ENCODE assay signal across 8 mouse cellular contexts in genomic region chr14:73776066-73776465, GRCm38 (mm10).
A peak's percentile ranks its signal among the peaks of the same experiment; 100 is the strongest.
DNase-seq lines count a peak whose midpoint lies in the region; ATAC-seq and TF ChIP-seq lines count a peak whose summit lies in the region.

No protein-coding gene starts in this region.

- H3K27me3 ChIP-seq in midbrain, embryonic 10.5 days (ENCODE audit: low read depth, poor library complexity, severe bottlenecking): no peaks in the 10 kb centered on the region
- no peaks in the 10 kb centered on the region for H3K27me3 ChIP-seq in splenic B cell, adult 2 months (ENCODE audit: control insufficient read depth, insufficient read depth, low read length, poor library complexity, severe bottlenecking)

- no peaks in the 10 kb centered on the region for H3K9me3 ChIP-seq in midbrain, embryonic 10.5 days (replicated peaks)

- no peaks in the 10 kb centered on the region for H3K36me3 ChIP-seq in midbrain, embryonic 10.5 days
- no peaks in the 10 kb centered on the region for H3K36me3 ChIP-seq in splenic B cell, adult 2 months (ENCODE audit: control insufficient read depth, insufficient read depth, low read length, poor library complexity, severe bottlenecking)

- WGBS in midbrain, embryonic 10.5 days: 7% methylated on average over 1 of the region's 1 CpGs

- no peak overlapping the region for H3K4me3 ChIP-seq in gastrocnemius, adult 2 months
- H3K4me3 ChIP-seq in midbrain, embryonic 10.5 days: no peak overlapping the region

- no peak overlapping the region for H3K27ac ChIP-seq in gastrocnemius, adult 2 months
- H3K27ac ChIP-seq in midbrain, embryonic 10.5 days (replicated peaks): no peak overlapping the region

- peak; percentile 17 for DNase-seq in gastrocnemius, adult 2 months
- no peak for DNase-seq in gastrocnemius, adult 8-10 months (ENCODE audit: low spot score in 2 of 2)
- peak; percentile 48 for DNase-seq in ZHBTc4 (ENCODE audit: low read depth, low spot score)
- DNase-seq in heart, postnatal 36 days: peak; percentile 18 to 34
- DNase-seq in layer of hippocampus, adult 9-11 months: peak; percentile 36
- peak; percentile 37 for DNase-seq in midbrain, embryonic 10.5 days (ENCODE audit: low spot score)
- DNase-seq in splenic B cell, adult 2 months (ENCODE audit: low read depth, low spot score): peak; percentile 49

- intact Hi-C loops in gastrocnemius, adult 2 months (cut with DNase I): loop anchor here (10.0 kb wide), 1 partner anchor 929 kb away; no protein-coding TSS in a partner anchor
- intact Hi-C loops in heart, postnatal 36 days (cut with DNase I): loop anchor here (2.0 to 5.0 kb wide), 3 partner anchors 826 to 933 kb away; partner anchors contain the start of gene Htr2a

- ATAC-seq in common myeloid progenitor, adult 5-6 weeks (replicated peaks; ENCODE audit: low read depth, poor library complexity, severe bottlenecking): peak; percentile 92

- peak; percentile 75 for TF ChIP-seq CTCF in gastrocnemius, adult 2 months (IDR thresholded peaks at IDR 0.05)

- no peaks in the 10 kb centered on the region for H3K4me1 ChIP-seq in midbrain, embryonic 10.5 days

Comparison
In these comparisons a context has a peak if more than half of its experiments do, and no peak if none do; other contexts are left out.
1. DNase-seq: peak in gastrocnemius, adult 2 months (single experiment), ZHBTc4 (single experiment), heart, postnatal 36 days (2 of 2), layer of hippocampus, adult 9-11 months (single experiment), midbrain, embryonic 10.5 days (single experiment) and splenic B cell, adult 2 months (single experiment); none in gastrocnemius, adult 8-10 months (0 of 2).